Mouse (Mus musculus) layer of hippocampus, adult 2 months (tissue): ENCODE measurements at regions not wholly inside any gene's neighbourhood (a gene's known extent, or its start where the extent isn't known, plus 50 kb on each side); places are given as distances from the start of the nearest gene placed in this dataset.
A peak's percentile ranks its signal among the peaks of the same experiment; 100 is the strongest.

Experiments
- DNase-seq, 2 experiments: peaks; one replicate each; pipeline ENCODE4 v3.0.0; 2022; ENCODE audit warnings: low spot score in 2 of 2
- H3K27ac ChIP-seq: fragments of 200-600 bp; 2 replicates; pipeline ENCODE4 v1.8.1; 2022
- H3K4me3 ChIP-seq: fragments of 200-600 bp; 2 replicates; pipeline ENCODE4 v1.8.1; 2022; ENCODE audit warnings: mild to moderate bottlenecking
- CTCF ChIP-seq: fragments of 200-600 bp; conservative IDR thresholded peaks from 2 replicates; pipeline ENCODE4 v1.8.1; 2022; ENCODE audit warnings: antibody characterized with exemption, mild to moderate bottlenecking, moderate library complexity

- DNase-seq: no peak
- no peak for TF ChIP-seq CTCF
- Histone ChIP-seq H3K27ac (no peak overlapping the region), H3K4me3 (no peak overlapping the region)
These were observed 208.4 kb downstream of the Cd83 start for GRCm38 (mm10) chr13:43992968-43993367.

- no peak for TF ChIP-seq CTCF
- H3K27ac ChIP-seq: no peak overlapping the region
- H3K4me3 ChIP-seq: no peak overlapping the region
- no peak for DNase-seq
These were observed 209.8 kb downstream of the Cd83 start for GRCm38 (mm10) chr13:43994361-43994760.

DNA sequence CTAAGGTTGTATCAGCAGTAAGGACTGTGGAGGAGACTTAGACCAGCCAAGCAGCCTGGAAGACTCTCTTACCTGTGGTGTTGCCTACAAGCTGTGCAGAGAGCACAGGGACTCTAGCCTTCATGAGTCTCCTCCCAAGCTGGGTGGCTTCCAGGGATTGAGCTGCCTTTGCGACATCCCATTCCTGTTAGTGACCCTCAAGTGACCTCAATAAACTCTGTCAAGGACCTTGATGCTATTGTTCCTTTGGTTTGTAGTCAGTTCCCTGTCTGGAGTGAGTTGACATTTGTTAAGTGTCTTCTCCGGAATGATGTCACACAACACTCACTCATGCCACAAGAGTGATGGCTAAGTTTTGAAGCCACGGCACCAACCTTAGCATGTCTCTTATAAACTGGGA is 211.0 kb downstream of the Cd83 start:
- Histone ChIP-seq H3K27ac (no peak overlapping the region), H3K4me3 (no peak overlapping the region)
- no peak for DNase-seq
- no peak for TF ChIP-seq CTCF

DNA sequence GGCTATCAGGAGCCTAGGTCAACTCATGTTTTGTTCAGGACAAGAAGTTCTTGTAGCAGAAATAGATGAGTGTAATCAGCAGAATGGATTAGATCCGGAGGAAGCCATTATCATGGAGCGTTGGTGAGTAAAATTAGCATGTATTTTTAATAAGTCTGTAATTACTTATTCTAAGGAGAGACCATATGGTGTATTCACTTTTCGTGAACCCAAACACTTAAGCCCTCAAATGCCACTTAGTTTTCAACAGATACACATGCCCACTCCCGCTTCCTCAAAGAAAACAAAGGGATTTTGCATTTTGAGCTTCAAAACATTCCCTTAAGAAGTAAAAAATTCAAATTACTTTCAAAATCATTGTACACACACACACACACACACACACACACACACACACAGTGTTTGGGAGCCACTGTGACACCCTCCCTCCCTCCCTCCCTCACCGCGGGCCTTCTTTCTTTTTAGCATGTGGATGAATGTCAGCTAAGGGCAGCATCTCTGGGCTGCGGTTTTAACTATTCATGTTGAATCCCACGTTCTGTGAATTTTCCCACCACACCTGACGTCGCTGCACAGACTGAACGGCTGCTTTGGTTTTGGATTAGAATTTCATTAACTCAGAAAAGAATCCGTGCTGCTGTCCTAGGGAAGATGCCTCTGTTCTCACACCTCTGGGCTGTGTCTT is 217.4 kb downstream of the Cd83 start:
- Histone ChIP-seq H3K4me3 (no peak overlapping the region), H3K27ac (no peak overlapping the region)
- no peak for DNase-seq
- TF ChIP-seq CTCF: no peak

- TF ChIP-seq CTCF: no peak
- DNase-seq: no peak
These were observed 228.3 kb downstream of the Cd83 start for GRCm38 (mm10) chr13:44012868-44013267.

GRCm38 (mm10) chr13:44018489-44019303 is 234.1 kb downstream of the Cd83 start:
- H3K4me3 ChIP-seq: no peak overlapping the region
- no peak for DNase-seq
- no peak for TF ChIP-seq CTCF
- no peak overlapping the region for H3K27ac ChIP-seq

More at GRCm38 (mm10) chr13:44012868-44013267, 228.3 kb downstream of the Cd83 start:
- Histone ChIP-seq H3K4me3 (no peak overlapping the region), H3K27ac (no peak overlapping the region)

DNA sequence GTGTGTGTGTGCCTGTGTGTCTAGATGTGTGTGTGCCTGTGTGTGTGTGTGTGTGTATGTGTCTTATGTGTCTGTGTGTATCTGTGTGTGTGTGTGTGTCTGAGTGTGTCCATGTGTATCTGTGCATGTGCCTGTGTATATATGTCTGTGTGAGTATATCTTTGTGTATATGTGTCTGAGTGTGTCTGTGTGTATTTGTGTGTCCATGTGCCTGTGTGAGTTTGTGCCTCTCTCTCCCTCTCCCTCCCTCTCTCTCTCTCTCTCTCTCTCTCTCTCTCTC is 234.7 kb downstream of the Cd83 start:
- no peak for TF ChIP-seq CTCF
- Histone ChIP-seq H3K4me3 (no peak overlapping the region), H3K27ac (no peak overlapping the region)
- no peak for DNase-seq

DNA sequence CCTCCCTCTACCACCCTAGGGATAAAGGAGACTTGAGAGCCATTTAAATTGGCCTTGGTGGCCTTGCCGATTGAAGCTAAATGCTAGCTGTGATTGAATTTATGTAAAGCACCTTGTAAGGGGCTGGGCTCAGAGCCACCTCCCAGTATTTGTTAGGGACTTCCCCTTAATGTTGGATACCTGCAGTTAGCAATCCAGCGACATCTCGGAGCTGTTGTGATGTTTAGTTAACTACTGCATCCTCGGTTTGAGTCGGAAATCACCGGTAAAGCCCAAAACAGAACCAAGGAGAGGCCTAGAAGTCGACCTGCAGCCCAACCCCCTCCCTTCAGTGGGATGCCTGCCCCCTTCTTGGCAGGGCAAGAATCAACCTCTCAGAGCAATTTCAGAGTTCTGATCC is 236.3 kb downstream of the Cd83 start:
- no peak for TF ChIP-seq CTCF
- H3K27ac ChIP-seq: no peak overlapping the region
- DNase-seq: no peak
- H3K4me3 ChIP-seq: no peak overlapping the region

GRCm38 (mm10) chr13:44022106-44022505 is 237.5 kb downstream of the Cd83 start:
- DNase-seq: no peak
- Histone ChIP-seq H3K27ac (no peak overlapping the region), H3K4me3 (no peak overlapping the region)
- no peak for TF ChIP-seq CTCF

DNA sequence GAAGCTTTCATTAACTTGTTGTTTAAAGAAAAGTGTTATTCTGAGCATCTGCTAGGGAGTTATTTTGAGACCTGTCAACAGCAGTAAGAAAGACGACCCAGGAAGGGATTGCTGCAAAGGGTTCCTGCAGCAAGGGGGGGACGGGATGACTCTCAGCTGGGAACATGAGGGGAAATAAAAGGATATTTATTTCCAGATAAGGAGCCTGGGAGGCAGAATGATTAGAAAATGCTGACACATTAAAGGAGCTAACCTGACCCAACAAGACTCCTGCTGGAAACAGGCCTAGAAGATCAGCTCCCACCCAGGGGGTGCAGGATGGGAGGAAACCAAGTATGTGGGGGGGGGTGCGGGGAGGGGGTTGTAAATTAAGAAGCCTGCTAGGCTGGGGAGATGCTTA is 240.0 kb downstream of the Cd83 start:
- no peak for DNase-seq
- no peak for TF ChIP-seq CTCF
- H3K4me3 ChIP-seq: no peak overlapping the region
- no peak overlapping the region for H3K27ac ChIP-seq

- DNase-seq: no peak
- no peak overlapping the region for H3K27ac ChIP-seq
- peak overlapping the region; percentile 35 for H3K4me3 ChIP-seq
- no peak for TF ChIP-seq CTCF
These were observed 242.0 kb downstream of the Cd83 start for GRCm38 (mm10) chr13:44026321-44027255.

GRCm38 (mm10) chr13:44028081-44028480 is 243.5 kb downstream of the Cd83 start:
- no peak overlapping the region for H3K27ac ChIP-seq
- no peak overlapping the region for H3K4me3 ChIP-seq
- DNase-seq: no peak
- TF ChIP-seq CTCF: no peak

GRCm38 (mm10) chr13:44030590-44030989 is 246.0 kb downstream of the Cd83 start:
- TF ChIP-seq CTCF: no peak
- no peak overlapping the region for H3K4me3 ChIP-seq
- DNase-seq: no peak
- H3K27ac ChIP-seq: no peak overlapping the region
